Mouse (Mus musculus) brain, embryonic 14.5 days (tissue): ENCODE measurements around the gene Klf3.
A peak's percentile ranks its signal among the peaks of the same experiment; 100 is the strongest.

Source experiments
- CTCF ChIP-seq: fragments of 200-500 bp; IDR thresholded peaks from 2 replicates; pipeline ENCODE4 v1.5.1; 2012; ENCODE audit warnings: inconsistent platforms, mild to moderate bottlenecking, moderate library complexity, borderline replicate concordance; ENCODE audit not compliant: insufficient read depth, insufficient read length; ENCODE audit errors: extremely low read depth
- POLR2A ChIP-seq: fragments of 200-500 bp; IDR thresholded peaks from 2 replicates; pipeline ENCODE4 v1.6.1; 2012; ENCODE audit warnings: mild to moderate bottlenecking, inconsistent platforms, borderline replicate concordance; ENCODE audit not compliant: poor library complexity, insufficient read depth, insufficient read length, severe bottlenecking; ENCODE audit errors: extremely low read depth

- no peak for TF ChIP-seq POLR2A
- TF ChIP-seq CTCF: peak; percentile 92
Observed at GRCm38 (mm10) chr5:64813361-64813760, 10.2 kb downstream of the Klf3 start.
